Mouse (Mus musculus) kidney, postnatal 4 days (tissue): ENCODE results near the gene Msi2.

Experiments
- DNase-seq, 2 experiments: peaks; one replicate each; pipeline ENCODE4 v3.0.0; 2021; ENCODE audit warnings: mixed read lengths in 2 of 2

The Msi2 gene

DNA sequence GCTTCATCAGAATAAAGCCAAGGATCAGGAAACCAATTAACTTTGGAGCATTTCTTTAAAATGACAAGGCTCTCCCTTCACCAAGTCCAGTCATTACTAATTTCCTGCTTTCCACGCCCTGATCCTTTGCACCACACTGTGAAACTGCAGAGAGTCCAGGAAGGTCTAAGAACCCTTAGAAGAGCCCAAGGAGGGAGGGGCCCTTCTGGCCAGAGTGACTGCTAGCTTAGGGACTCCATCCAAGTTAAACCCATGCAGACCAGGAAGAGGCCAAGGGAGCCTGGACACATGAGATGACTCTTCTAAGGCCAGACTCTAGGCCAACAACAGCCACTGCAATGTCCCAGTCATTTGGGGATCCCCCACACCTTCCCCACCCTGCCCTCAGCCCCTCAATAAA is 83.7 kb downstream of the Msi2 start:
- DNase-seq = no peak

DNA sequence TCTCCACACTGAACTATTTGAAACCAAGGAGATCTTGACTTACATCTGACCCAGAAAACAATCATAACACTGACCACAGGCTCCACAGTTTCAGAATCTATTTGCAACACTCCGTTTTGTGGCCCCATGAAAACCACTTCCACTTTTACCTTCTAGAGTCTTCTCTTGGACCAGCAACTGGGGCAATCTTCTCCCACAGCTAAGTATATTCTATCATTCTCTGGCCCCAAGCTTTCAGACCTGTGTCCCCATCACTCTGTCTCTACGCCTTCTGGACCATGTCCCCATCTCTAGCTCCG is 86.4 kb downstream of the Msi2 start:
- DNase-seq = no peak

DNA sequence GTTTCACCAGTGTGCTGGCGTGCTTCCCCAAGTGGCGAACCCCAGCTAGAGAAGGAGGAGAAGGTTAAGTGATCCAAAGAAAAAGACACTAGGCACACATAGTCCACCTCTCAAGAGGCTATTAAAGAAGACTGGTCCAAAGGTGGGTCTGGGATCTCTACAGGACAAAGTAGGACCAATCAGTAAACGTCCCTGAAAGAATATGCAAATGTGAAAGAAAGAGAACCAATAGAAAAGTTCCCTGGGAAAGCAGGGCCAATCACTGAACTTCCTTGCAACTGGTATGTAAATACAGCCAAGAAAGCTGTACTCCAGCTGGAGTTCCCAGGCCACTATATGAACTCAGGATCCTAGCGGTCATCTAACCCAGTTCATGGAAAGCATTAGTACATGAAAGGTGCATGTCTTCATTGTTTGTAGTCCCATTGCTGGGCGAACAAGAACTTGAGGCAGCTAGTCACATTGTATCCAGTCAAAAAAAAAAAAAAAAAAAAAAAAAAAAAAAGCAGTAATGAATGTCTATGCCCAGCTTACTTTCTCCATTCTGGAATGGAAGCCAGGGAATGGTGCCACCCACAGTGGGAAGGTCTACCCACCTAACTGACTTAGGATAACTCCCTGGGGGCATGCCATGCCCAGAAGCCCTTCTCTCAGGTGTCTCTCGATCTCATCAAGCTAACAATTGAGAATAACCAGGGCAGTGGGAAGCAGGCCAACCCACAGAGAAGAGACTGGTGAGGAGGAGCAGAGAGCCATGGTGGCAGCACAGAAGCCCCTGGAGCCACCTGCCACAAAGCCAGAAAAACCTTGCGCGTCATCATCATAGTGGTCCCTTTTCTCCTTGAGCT is 87.0 kb downstream of the Msi2 start:
- DNase-seq = no peak

DNA sequence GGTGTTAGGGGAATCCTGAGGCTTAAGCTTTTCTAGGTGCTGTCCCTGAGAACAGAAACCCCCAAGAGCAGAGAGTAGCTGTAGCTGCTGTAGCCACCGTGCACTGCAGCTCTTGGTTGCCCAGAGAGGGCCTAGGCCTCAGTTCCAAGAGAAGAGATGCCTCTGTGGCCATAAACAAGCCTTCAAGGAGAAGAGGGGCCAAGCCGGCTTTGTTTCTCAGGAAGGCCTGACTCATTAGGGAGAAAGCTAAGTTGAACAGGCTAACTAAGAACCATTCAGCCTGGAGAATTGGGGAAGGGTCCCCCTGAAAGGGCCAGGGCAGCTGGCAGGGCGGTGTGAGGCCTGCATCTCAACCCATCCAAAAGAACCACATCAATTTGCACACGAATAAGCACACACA is 88.7 kb downstream of the Msi2 start:
- DNase-seq = no peak

DNA sequence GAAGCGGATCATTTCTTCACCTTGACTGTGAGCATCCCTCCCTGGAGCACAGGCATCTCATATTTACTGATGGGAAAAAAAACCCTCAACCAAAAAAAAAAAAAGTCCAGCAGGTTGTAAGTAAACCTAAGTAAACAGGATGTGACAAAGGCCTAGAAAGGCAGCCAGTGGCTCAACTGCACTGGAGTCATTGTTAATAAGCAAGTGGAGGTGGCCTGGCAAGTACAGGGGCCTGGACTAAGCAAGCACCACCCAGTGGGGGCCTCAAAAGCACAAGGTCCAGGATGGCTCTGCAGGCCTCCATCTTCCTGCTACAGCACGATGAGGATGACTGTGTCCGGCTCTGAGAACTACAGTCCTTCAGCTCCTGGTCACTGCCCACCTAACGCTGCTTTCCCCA is 89.1 kb downstream of the Msi2 start:
- DNase-seq = no peak

DNA sequence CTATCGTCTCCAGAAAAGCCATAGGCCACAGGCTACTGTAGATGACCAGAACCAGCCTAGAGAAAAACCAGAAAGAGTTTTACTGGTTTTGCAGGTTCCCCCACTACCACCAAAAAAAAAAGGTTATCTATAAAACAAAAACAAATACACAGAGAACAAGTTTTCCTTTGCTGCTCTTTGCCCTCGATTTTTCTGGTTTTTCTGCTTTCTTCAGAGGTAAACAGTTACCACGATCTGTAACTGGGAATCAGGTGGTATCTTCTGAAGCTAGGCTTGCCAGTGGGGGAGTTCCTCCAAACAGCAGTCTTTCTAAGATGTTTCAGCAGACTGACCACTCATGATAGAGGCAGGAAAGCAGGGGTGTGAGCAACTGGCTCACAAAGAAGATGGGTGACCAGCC is 89.6 kb downstream of the Msi2 start:
- no peak for DNase-seq

DNA sequence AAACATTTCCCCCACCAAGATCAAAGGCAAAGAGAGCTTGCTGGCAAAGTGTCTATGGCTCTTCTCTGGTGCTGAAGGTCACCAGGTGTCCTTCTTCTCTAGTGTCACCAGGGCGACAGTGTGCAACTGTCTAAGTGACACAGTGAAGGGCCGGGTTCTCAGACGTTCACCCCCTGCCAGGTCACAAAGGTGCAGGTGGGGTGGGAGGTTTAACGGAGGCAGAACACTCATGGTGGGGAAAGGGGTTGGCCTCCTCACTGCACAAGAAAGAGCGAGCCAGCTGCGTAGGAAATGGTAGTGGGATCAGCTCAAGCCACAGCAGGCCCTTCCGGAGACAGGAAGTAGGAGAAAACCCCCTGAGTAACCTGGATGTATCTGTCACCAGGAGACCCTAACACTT is 91.0 kb downstream of the Msi2 start:
- DNase-seq = no peak

DNA sequence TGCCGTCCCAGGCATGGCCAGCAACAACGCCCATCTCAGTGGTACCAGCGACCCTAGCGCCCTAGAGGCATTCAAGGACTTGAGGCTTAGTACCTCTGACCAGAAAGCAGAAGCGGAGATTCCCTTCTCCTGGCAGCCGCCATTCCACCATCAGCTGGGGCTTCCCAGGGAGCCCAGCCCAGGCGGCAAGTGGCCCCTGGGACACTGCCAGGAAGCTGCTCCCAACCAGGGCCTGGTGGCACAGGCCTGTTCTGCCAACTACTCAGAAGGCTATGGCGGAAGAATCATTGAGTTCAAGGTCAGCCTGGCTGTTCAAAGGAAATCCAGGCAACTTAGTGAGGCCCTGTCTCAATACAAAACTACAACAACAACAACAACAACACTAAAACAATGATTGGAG is 91.7 kb downstream of the Msi2 start:
- DNase-seq = peak in 1 of 2 experiments; percentile 20

DNA sequence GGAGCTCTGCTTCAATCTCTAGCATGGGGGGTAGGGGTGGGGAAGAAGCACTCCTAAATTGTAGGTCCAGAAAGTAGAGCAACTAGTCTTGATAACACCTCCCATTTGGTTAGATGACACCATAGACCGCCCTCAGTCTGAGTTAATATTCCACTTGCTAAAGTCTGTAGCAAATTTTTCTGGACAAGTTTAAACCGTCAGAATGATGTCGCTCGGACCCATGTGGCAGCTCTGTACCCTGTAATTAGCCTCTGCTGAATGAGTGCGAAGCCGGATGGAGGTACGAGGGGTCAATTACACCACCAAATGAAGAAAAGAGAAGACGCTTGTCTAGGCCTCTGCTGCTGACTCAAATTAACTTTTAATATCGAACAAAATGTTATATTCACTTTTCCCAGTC is 92.3 kb downstream of the Msi2 start:
- DNase-seq = no peak

DNA sequence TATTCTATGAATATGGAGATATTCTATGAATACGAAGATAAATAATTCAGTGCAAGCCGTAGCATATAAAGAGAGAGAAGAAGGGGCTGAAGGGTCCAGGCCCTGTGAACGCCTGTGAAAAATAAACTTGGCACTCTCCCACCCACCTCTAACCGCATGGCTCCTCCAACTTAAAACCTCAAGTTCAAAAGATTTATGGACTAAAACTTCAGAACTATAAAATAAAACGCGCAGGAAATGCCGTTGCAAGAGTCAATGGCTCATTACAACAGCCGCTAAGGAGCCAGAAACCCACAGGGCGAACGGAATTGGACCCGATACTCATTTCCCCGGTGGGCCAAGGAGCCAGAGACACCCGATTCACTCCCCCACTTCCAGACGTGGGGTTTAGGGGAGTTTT is 93.2 kb downstream of the Msi2 start:
- DNase-seq = peak in 1 of 2 experiments; percentile 22

DNA sequence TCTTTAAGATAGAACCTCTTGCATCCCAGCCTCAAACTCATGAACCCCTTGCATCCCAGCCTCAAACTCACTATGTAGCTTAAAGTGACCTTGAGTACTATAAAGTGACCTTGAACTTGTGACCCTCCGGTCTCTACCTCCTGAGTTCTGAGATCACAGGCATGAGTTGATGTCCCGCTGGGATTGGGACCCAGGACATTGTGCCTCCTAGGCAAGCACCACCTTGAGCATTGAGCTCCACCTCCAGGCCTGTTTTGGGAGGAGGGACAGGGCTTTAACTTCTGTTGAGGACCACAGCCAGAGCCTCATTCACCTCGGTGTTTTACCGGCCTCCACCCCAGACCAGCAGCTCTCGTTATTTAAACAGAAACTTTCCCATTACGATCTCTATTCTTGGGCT is 93.7 kb downstream of the Msi2 start:
- DNase-seq = no peak

DNA sequence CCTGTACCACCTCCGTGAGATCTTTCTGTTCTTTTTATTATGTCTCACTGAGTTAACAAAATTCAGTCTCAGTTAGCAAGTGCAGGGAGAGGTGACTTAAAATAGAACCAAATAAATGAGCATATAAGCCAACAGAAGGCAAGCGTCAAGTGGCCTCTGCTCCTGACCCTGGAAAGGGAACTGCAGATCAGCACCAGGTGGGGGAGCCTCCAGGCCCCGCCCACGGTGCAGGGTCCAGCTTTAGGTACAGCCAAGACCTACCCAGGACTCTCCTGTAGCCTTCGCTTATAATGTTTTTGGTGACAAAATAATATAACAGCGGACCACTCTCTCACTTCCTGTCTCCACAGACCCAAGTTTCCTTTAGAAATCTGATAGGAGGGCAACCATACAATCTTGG is 94.6 kb downstream of the Msi2 start:
- peak in 1 of 2 experiments; percentile 58 for DNase-seq

DNA sequence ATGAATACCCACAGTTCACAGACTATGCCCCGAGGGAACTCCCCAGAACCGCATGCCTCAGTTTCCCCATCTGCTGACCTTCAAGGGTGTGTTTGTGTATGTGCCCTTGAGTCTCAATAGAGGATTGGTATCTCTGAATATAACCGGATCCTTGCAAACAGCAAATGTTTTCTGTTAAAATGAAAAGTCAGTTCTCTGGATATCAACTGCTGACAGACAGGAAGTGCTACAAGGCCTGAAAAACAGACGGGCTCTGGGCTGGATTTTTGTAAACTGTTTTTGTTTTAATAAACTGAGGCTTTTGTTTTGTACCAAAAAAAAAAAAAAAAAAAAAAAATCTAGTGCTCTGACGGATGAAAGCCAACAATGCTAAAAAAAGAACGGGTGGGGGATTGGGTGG is 95.8 kb downstream of the Msi2 start:
- DNase-seq = no peak

DNA sequence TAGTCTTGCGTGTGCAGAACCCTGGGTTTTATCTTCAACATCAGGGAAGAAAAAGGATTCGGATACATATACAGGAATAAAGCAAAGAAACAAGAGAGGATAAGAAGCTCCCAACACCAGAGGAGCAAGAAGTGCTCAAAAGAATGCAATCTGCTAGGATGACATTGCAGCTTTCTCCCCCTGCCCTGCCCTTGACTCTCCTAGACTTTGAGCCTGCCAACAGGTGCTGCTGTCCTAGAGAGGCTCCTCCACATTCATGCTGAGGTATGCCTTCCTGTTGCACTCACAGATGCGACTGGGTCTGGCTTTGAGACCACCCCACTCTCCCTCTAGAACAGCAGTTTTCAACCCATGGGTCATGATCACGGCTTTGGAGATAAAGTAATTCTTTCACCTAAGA is 96.5 kb downstream of the Msi2 start:
- no peak for DNase-seq

DNA sequence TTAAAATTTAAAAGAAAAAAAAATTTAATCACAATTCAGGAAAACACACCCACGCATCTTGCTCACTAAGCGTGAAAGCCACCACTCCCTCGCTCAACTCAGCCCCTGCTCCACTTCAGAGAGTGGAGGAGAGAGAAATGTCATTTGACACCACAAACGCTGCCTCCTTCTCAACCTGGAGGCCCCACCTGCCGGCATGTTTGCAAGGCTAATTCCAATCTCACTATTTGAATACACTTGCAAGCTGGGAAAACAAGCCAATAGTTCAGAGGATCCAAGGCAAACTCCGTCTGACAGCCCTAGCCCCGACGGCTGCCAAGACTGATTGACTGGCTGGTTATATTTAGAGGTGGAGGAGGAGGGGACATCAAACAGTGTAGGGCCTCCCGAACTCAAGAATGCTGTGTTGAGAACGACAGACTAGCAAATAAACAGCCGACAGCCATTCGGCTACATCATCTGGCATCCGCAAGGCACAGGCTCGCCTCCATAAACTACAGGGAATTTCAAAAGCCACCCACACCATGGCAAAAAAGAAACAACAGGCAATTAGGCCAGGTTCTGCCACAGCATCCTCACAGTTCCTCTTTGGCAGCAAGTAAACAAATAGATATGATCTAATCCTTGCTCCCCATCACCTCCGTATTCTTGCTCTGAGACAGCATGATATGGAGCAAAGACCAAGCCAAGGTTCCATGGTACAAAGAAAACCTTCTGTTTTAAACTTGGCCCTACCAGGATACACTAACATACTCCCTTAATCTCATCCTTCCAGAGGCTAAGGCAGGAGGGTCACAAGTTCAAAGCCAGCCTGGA is 97.9 kb downstream of the Msi2 start:
- peak; percentile 73 to 82 for DNase-seq

DNA sequence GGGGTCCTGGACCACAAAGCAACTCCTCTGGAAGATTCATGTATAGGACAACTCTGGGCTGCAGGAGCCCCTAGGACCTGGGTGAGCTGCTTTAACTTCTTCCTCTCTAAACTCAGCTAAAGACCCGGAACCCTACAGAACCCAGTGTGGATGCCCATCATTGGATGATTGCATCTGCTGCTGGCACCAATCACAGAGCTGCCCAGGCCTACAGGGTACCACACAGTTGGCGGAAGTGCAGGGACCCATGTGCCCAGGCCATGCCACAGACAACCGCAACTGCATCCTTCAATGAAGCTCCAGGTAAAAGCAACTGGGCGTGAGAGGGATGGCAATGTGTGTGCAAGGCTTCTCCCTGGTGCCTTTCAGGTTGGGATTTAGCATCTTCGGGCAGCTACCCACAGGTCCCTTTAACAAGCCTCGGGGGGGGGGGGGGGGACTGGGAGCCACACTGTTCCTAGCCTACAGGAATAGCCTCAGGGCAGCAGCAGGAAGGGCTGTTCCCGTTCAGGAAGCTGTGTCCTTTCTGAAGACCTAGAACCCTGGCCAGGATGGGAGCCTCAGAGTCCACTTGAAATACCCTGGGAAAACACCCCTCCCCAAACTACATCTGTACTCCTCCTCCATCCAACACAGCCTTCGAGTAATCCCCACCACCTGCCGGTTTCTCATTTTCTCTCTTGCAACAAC is 98.7 kb downstream of the Msi2 start:
- DNase-seq = peak in 1 of 2 experiments; percentile 38

DNA sequence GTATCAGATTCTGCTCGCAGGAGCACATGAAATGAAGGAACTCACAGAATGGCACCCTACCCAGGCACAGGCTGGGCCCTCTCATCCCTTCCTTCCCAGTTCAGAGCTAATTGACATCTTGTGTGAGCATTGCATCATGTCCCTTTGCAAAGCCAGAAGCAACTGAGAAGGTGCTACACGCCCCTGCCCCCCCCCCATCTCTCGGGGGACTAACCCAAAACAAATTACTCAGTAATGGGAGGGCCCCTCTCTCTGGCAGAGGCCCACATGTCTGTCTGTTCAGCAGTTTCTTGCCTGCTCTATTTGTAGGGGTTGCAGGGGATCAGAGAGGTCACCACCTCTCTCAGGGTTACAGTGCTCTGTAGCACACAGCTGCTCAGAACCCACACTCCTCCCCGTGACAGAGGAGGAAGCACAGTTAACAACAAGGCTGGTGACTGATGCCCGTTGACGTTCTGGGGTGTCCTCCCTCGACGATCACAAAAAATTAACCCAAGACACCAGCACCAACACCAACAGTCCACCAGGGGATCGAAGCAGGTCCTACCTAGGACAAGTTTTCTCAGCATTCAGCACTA is 99.5 kb downstream of the Msi2 start:
- DNase-seq = peak; percentile 71 to 79

DNA sequence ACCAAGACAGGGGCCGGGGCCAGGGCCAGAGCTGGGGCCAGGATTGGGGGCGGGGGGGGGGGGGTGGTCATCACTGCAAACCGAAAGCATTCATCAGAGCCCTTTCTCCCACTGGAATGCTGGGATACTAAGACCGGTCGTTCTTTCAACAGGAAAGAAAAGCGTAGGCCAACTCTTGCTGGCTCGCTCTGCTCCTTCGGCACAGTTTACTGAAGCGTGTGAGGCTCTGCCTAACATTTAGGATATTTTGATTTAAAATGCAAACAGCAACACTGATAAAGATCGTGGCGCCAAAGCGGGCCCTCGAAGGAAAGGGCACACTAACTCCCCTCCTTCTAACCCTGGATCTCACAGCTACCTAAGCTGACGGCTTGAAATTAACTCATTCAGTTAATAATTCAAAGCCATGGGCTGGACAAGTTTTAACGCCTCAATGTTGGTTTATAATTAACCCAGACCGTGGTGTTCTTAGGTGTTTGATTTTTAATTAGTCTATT is 100.3 kb downstream of the Msi2 start:
- DNase-seq = peak; percentile 58 to 76

DNA sequence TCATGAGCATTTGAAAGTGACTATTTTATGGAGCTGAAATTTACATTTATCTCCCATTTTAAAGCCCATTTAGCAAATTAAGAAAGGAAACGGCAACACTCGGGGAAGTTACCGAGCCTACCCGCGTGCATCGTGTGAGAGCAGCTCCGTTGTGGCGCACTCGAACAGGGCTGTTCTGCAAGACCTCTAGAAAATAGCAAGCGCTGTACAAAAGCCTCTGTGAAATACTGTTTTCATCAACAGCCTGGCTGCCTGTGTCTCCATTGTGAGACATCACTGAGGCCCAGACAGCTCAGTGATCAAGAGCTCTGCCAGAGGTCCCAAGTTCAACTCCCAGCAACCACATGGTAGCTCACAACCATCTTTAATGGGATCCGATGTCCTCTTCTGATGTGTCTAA is 100.9 kb downstream of the Msi2 start:
- peak in 1 of 2 experiments; percentile 53 for DNase-seq

DNA sequence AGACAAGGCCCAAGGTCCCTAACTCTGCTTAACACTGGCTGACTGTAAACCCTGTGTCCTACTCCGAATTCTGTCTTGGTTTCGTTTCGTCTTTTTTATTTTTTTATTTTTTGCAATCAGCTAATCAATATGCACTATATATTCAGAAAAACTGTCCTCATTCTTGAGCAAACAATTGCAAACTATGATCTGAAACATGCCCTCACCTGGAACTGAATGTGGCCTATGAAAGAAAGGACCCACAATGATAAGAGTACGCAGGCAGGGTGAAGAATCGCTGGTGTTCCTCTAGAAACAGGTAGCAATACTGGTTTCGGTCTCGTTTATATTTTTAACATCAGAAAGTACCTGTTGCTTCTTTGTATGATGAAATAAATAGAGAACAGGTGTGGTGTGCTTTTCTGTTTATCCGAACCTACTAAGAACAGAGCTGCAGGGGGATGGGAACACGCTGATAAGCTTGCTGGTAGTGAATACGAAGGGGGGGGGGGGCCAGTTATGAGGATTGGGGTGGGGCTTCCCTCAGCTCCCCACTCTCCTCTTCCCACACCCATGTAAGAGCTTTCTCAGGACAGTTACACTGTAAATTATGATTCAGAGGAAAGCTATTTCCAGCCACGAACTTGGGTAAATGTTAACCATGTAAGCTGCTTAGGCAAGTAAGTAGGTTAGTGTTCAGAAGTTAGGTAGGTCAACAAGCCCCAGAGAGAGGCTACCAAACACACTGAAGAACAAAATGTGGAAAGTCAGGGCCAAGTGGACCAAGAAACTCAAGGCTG is 103.6 kb downstream of the Msi2 start:
- DNase-seq = no peak

DNA sequence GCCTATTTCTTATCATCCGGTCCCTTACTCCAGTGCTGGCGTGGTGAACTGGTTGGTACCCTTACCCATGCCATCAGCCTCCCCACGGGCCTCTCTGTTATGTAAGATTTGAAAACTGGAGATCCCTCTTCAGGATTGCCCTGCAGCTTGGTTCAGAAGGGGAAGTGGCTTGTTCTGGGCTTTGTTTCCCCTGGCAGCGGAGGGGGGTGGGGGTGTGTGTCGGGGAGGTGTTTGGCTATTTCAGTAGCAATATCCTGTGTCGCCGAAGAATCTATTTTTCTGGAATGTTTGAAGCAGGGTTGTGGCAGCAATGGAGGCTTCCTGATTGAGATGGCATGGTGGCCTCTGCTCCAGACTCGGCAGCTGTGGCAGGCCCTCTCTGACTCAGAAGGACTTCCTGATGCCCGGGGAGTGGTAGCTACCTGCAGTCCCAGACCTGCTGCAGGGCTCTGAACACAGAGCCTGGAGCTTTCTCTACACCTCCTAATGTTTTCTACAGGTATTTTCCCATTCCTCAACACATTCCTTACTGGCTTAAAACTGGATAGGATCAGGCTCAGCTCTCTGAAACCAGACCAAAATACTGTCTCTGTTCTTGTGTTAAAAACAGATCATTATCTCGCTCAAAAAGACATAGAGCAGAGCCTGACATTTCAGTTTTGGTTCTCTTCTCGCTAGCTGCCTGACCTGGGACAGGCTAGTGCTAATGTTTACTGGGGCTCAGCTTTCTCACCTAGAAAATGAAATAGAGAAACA is 104.4 kb downstream of the Msi2 start:
- DNase-seq = peak in 1 of 2 experiments; percentile 58

DNA sequence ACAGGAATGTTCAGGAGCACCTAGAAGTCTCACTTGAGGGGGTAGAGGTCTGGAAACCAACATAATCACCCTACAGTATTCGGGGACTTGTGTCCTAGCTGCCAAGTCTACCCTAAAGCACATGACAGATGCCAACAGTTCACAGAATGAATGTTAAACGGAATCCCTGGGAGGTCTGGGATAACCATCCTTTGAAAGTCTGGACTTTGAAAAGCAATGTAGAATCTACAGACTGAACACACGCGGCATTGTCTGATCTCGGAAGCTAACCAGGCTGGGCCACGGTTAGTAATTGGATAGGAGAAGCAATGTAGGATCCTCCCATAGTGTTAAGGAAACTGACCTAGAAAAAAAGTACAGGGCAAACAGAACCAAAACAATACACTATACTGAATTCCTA is 105.3 kb downstream of the Msi2 start:
- no peak for DNase-seq
